Mouse (Mus musculus) forebrain, postnatal 0 days (tissue): ENCODE results near the gene Ceacam19. TPM values are rescaled to one million over a fixed set of nuclear protein-coding genes. Genes with fewer than 3 reads are reported as not detected.
A peak's percentile ranks its signal among the peaks of the same experiment; 100 is the strongest.

ENCODE experiments used
- ATAC-seq: fragments of 200-750 bp; cut with Nextera tagmentation; 2 replicates; pipeline ENCODE4 v1.8.0; 2017; ENCODE audit warnings: mild to moderate bottlenecking, moderate library complexity
- DNase-seq: peaks from one replicate; pipeline ENCODE4 v3.0.0-alpha.2; 2015
- H3K27ac ChIP-seq: fragments of 300-500 bp; sonication (generic); 2 replicates; pipeline ENCODE4 v1.5.1; 2014; ENCODE audit warnings: low read depth, mild to moderate bottlenecking, antibody characterized with exemption, low read length, moderate library complexity, mixed read lengths
- H3K27me3 ChIP-seq: fragments of 300-500 bp; sonication (generic); 2 replicates; pipeline ENCODE4 v1.6.1; 2014; ENCODE audit warnings: mild to moderate bottlenecking, low read length, mixed read lengths; ENCODE audit not compliant: insufficient read depth
- H3K36me3 ChIP-seq: fragments of 300-500 bp; sonication (generic); 2 replicates; pipeline ENCODE4 v1.6.1; 2014; ENCODE audit warnings: mild to moderate bottlenecking, moderate library complexity; ENCODE audit not compliant: insufficient read depth
- H3K4me1 ChIP-seq: fragments of 300-500 bp; sonication (generic); 2 replicates; pipeline ENCODE4 v1.6.1; 2014; ENCODE audit warnings: antibody characterized with exemption; ENCODE audit not compliant: insufficient read depth
- H3K4me2 ChIP-seq: fragments of 300-500 bp; sonication (generic); 2 replicates; pipeline ENCODE4 v1.6.1; 2014; ENCODE audit warnings: low read depth, mild to moderate bottlenecking, moderate library complexity
- H3K4me3 ChIP-seq: fragments of 300-500 bp; sonication (generic); 2 replicates; pipeline ENCODE4 v1.5.1; 2014; ENCODE audit warnings: low read depth, low read length, mixed read lengths
- H3K9ac ChIP-seq: fragments of 300-500 bp; sonication (generic); 2 replicates; pipeline ENCODE4 v1.6.1; 2014; ENCODE audit warnings: mild to moderate bottlenecking
- H3K9me3 ChIP-seq: fragments of 300-500 bp; sonication (generic); 2 replicates; pipeline ENCODE4 v1.6.1; 2016; ENCODE audit warnings: low read length
- CTCF ChIP-seq: sonication (generic); IDR thresholded peaks from 2 replicates; pipeline ENCODE4 v1.5.1; 2016; ENCODE audit warnings: antibody characterized with exemption, control low read depth, low read depth
- WGBS: fragments of 180-500 bp; shearing (Covaris S2); extraction: QIAGEN DNeasy Blood & Tissue Kit; methylation state at CpG from one replicate; pipeline ENCODE4 v1.1.7; 2014; 5-methylcytosine and 5-hydroxymethylcytosine counted together
- polyA plus RNA-seq: library from polyadenylated mRNA; unstranded; fragments of >200 nt; fragmentation: Nextera tagmentation; extraction: Ambion mirVana; gene quantifications from 2 replicates; pipeline ENCODE4 v1.2.1, GENCODE M21; 2015
- total RNA-seq: library from RNA; depleted of rRNA; stranded (reverse); fragments of >200 nt; gene quantifications from 2 replicates; pipeline ENCODE4 v1.2.3, GENCODE M21; 2014

Ceacam19 gene
- total and polyA plus RNA-seq, 2 experiments from 2014 or later, result not detected

- no peaks in the 10 kb centered on the region for H3K27me3 ChIP-seq
- H3K4me1 ChIP-seq, result no peaks in the 10 kb centered on the region
- TF ChIP-seq CTCF, result no peak
- H3K9me3 ChIP-seq, result no peaks in the 10 kb centered on the region
- 3% methylated on average over 32 of the region's 33 CpGs for WGBS
- peak within 1 kb of the TSS; percentile 59 for H3K9ac ChIP-seq
- peak within 1 kb of the TSS; percentile 45 for H3K4me3 ChIP-seq
- peak within 1 kb of the TSS; percentile 57 for H3K4me2 ChIP-seq
- peak; percentile 91 for ATAC-seq
- DNase-seq, result peak; percentile 75
- H3K27ac ChIP-seq, result peak within 1 kb of the TSS; percentile 62; the same call in 1 of the 2 replicates
- H3K36me3 ChIP-seq, result no peaks in the 10 kb centered on the region
Measured at GRCm38 (mm10) chr7:19851858-19852570, 35.8 kb downstream of the Ceacam19 start, which contains the start of gene Gm19345. Gene Gm19345, plus strand, starts transcription at chr7:19852003.

- no peak overlapping the region for H3K4me3 ChIP-seq
- DNase-seq, result no peak
- ATAC-seq, result no peak
Measured at GRCm38 (mm10) chr7:19844521-19845171, 43.1 kb downstream of the Ceacam19 start.

GRCm38 (mm10) chr7:19843561-19843960, 44.2 kb downstream of the Ceacam19 start:
- 3% methylated on average over 11 of the region's 11 CpGs for WGBS
- H3K4me2 ChIP-seq, result no peak overlapping the region
- DNase-seq, result peak; percentile 60
- ATAC-seq, result peak; percentile 53; the same call in 1 of the 2 replicates
- H3K9ac ChIP-seq, result no peak overlapping the region
- H3K27ac ChIP-seq, result no peak overlapping the region
- H3K36me3 ChIP-seq, result no peaks in the 10 kb centered on the region
- H3K4me1 ChIP-seq, result no peaks in the 10 kb centered on the region
- H3K4me3 ChIP-seq, result no peak overlapping the region
- no peaks in the 10 kb centered on the region for H3K9me3 ChIP-seq
- H3K27me3 ChIP-seq, result peaks cover 10% of the 10 kb centered on the region; the same call in 1 of the 2 replicates
- peak; percentile 78 for TF ChIP-seq CTCF

More at GRCm38 (mm10) chr7:19844521-19845171, 43.1 kb downstream of the Ceacam19 start:
- Histone ChIP-seq H3K27ac (no peak overlapping the region), H3K27me3 (peaks cover 10% of the 10 kb centered on the region; the same call in 1 of the 2 replicates), H3K4me2 (no peak overlapping the region), H3K4me1 (no peaks in the 10 kb centered on the region), H3K36me3 (no peaks in the 10 kb centered on the region), H3K9ac (no peak overlapping the region), H3K9me3 (no peaks in the 10 kb centered on the region)
- 69% methylated on average over 15 of the region's 15 CpGs for WGBS
- no peak for TF ChIP-seq CTCF

GRCm38 (mm10) chr7:19842885-19843504, 44.8 kb downstream of the Ceacam19 start:
- H3K4me1 ChIP-seq, result no peaks in the 10 kb centered on the region
- no peak overlapping the region for H3K27ac ChIP-seq
- H3K36me3 ChIP-seq, result no peaks in the 10 kb centered on the region
- no peak overlapping the region for H3K4me3 ChIP-seq
- no peaks in the 10 kb centered on the region for H3K9me3 ChIP-seq
- no peak for TF ChIP-seq CTCF
- no peak overlapping the region for H3K9ac ChIP-seq
- ATAC-seq, result no peak
- WGBS, result 28% methylated on average over 19 of the region's 19 CpGs
- peaks cover 10% of the 10 kb centered on the region; the same call in 1 of the 2 replicates for H3K27me3 ChIP-seq
- no peak for DNase-seq
- H3K4me2 ChIP-seq, result no peak overlapping the region

- H3K27me3 ChIP-seq, result peaks cover 10% of the 10 kb centered on the region; the same call in 1 of the 2 replicates
- no peak overlapping the region for H3K9ac ChIP-seq
- H3K27ac ChIP-seq, result no peak overlapping the region
- no peak for TF ChIP-seq CTCF
- H3K4me3 ChIP-seq, result no peak overlapping the region
- WGBS, result 83% methylated on average over 21 of the region's 21 CpGs
- ATAC-seq (no peak), DNase-seq (no peak)
- H3K9me3 ChIP-seq, result no peaks in the 10 kb centered on the region
- H3K36me3 ChIP-seq, result no peaks in the 10 kb centered on the region
- no peaks in the 10 kb centered on the region for H3K4me1 ChIP-seq
- no peak overlapping the region for H3K4me2 ChIP-seq
Measured at GRCm38 (mm10) chr7:19841686-19842413, 45.9 kb downstream of the Ceacam19 start.

- peaks cover 10% of the 10 kb centered on the region; the same call in 1 of the 2 replicates for H3K27me3 ChIP-seq
- no peaks in the 10 kb centered on the region for H3K9me3 ChIP-seq
Measured at GRCm38 (mm10) chr7:19840936-19841335, 46.8 kb downstream of the Ceacam19 start.

More at GRCm38 (mm10) chr7:19840936-19841335, 46.8 kb downstream of the Ceacam19 start:
- H3K9ac ChIP-seq, result no peak overlapping the region
- no peak for TF ChIP-seq CTCF
- no peaks in the 10 kb centered on the region for H3K36me3 ChIP-seq
- 78% methylated on average over 3 of the region's 3 CpGs for WGBS
- ATAC-seq (no peak), DNase-seq (no peak)
- no peak overlapping the region for H3K4me2 ChIP-seq
- H3K27ac ChIP-seq, result no peak overlapping the region
- H3K4me3 ChIP-seq, result no peak overlapping the region
- H3K4me1 ChIP-seq, result no peaks in the 10 kb centered on the region
